Mouse (Mus musculus): ENCODE data around the gene 2700049A03Rik.
A peak's percentile ranks its signal among the peaks of the same experiment; 100 is the strongest.

DNA sequence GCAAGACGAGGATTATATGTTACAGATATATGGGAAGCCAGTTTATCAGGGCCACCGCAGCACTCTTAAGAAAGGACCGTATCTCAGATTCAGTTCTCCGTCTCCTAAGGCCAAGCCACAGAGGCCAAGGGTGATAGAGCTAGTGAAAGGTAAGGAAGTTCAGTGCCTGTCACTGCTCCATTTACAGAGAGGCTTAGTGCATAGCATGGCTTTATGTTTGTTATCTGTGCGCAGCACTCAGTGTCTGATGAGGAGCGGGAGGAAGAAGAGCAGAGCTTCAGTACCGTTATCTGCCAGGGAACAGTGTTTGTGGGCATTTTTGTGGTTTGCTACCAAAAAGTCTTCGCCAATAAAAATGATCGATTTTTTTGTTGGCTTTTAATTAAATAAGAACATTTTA lies 27.8 kb downstream of the 2700049A03Rik start:
- no peak for TF ChIP-seq CTCF (IDR thresholded peaks at IDR 0.05; ENCODE audit: low read depth)
- peak; percentile 75 for TF ChIP-seq EP300 (IDR thresholded peaks at IDR 0.05; ENCODE audit: low read depth)
